Mouse (Mus musculus): ENCODE measurements around the gene Gbp2b. TPM values are rescaled to one million over a fixed set of nuclear protein-coding genes. Genes with fewer than 3 reads are reported as not detected.
"Not testable (repeated sequence)": the region's sequence is repeated elsewhere in the genome, so short reads cannot be mapped to it uniquely, and the experiment has no call there.

Gbp2b gene
- not detected for total RNA-seq (2021)

- DNase-seq: no peak
- intact Hi-C loops (cut with DNase I): no loop called here
Observed at GRCm38 (mm10) chr3:142594547-142594946, at the start of gene Gbp2b. Gbp2b (plus strand) TSS chr3:142594847.

GRCm38 (mm10) chr3:142546690-142547089 is 48.0 kb upstream of the Gbp2b start:
- intact Hi-C loops (cut with DNase I): no loop called here
- peak; percentile 26 for DNase-seq

- no peak for DNase-seq
- intact Hi-C loops (cut with DNase I): no loop called here
Observed at GRCm38 (mm10) chr3:142550052-142550676, 44.5 kb upstream of the Gbp2b start.

- DNase-seq: no peak
- intact Hi-C loops (cut with DNase I): no loop called here
Observed at GRCm38 (mm10) chr3:142554601-142555000, 40.0 kb upstream of the Gbp2b start.

GRCm38 (mm10) chr3:142555623-142556022 is 39.0 kb upstream of the Gbp2b start:
- intact Hi-C loops (cut with DNase I): no loop called here
- peak; percentile 37 for DNase-seq

GRCm38 (mm10) chr3:142559632-142560228 is 34.9 kb upstream of the Gbp2b start, which contains the start of gene Gbp3:
Gbp3 (plus strand) TSS chr3:142560026.
- DNase-seq: no peak

GRCm38 (mm10) chr3:142560296-142560948 is 34.2 kb upstream of the Gbp2b start:
- DNase-seq: peak; percentile 93
- intact Hi-C loops (cut with DNase I): loop anchor here (5.0 kb wide), 1 partner anchor 68 kb away; the partner anchor contains the start of gene Gbp5

More at GRCm38 (mm10) chr3:142559632-142560228, 34.9 kb upstream of the Gbp2b start, which contains the start of gene Gbp3:
- intact Hi-C loops (cut with DNase I): loop anchor here (5.0 kb wide), 1 partner anchor 67 kb away; the partner anchor contains the start of gene Gbp5

GRCm38 (mm10) chr3:142561045-142561646 is 33.5 kb upstream of the Gbp2b start:
- DNase-seq: no peak
- intact Hi-C loops (cut with DNase I): loop anchor here (5.0 kb wide), 1 partner anchor 69 kb away; the partner anchor contains the start of gene Gbp5

- DNase-seq: no peak
- intact Hi-C loops (cut with DNase I): loop anchor here (5.0 kb wide), 1 partner anchor 69 kb away; the partner anchor contains the start of gene Gbp5
Observed at GRCm38 (mm10) chr3:142561666-142562065, 33.0 kb upstream of the Gbp2b start.

GRCm38 (mm10) chr3:142567490-142567889 is 27.2 kb upstream of the Gbp2b start:
- intact Hi-C loops (cut with DNase I); DNase-seq: not testable (repeated sequence)

- intact Hi-C loops (cut with DNase I): no loop called here
- no peak for DNase-seq
Observed at GRCm38 (mm10) chr3:142570738-142571137, 23.9 kb upstream of the Gbp2b start.

GRCm38 (mm10) chr3:142577108-142577507 is 17.5 kb upstream of the Gbp2b start:
- intact Hi-C loops (cut with DNase I): no loop called here
- DNase-seq: no peak

- intact Hi-C loops (cut with DNase I): no loop called here
- DNase-seq: no peak
Observed at GRCm38 (mm10) chr3:142578342-142578741, 16.3 kb upstream of the Gbp2b start.

- intact Hi-C loops (cut with DNase I): no loop called here
Observed at GRCm38 (mm10) chr3:142583067-142583466, 11.6 kb upstream of the Gbp2b start.

GRCm38 (mm10) chr3:142587386-142587785 is 7.3 kb upstream of the Gbp2b start:
- intact Hi-C loops (cut with DNase I): no loop called here
- DNase-seq: no peak

More at GRCm38 (mm10) chr3:142583067-142583466, 11.6 kb upstream of the Gbp2b start:
- no peak for DNase-seq

- intact Hi-C loops (cut with DNase I): no loop called here
- DNase-seq: no peak
Observed at GRCm38 (mm10) chr3:142588888-142589287, 5.8 kb upstream of the Gbp2b start.

- no peak for DNase-seq
- intact Hi-C loops (cut with DNase I): no loop called here
Observed at GRCm38 (mm10) chr3:142590431-142591067, 4.1 kb upstream of the Gbp2b start.

- DNase-seq: no peak
- intact Hi-C loops (cut with DNase I): no loop called here
Observed at GRCm38 (mm10) chr3:142597923-142598322, 3.3 kb downstream of the Gbp2b start.

- intact Hi-C loops (cut with DNase I): no loop called here
Observed at GRCm38 (mm10) chr3:142601675-142602074, 7.0 kb downstream of the Gbp2b start.

GRCm38 (mm10) chr3:142618658-142619057 is 24.0 kb downstream of the Gbp2b start:
- intact Hi-C loops (cut with DNase I): no loop called here
- no peak for DNase-seq

More at GRCm38 (mm10) chr3:142601675-142602074, 7.0 kb downstream of the Gbp2b start:
- DNase-seq: no peak
